Mouse (Mus musculus): ENCODE data around the gene Slc31a1. TPM values are rescaled to one million over a fixed set of nuclear protein-coding genes. Genes with fewer than 3 reads are reported as not detected.
A peak's percentile ranks its signal among the peaks of the same experiment; 100 is the strongest.

Slc31a1 gene
- total RNA-seq, 2 experiments from 2014 or later = 17.3 to 18.7 TPM

GRCm38 (mm10) chr4:62407730-62408582 is 47.4 kb downstream of the Slc31a1 start:
- peak; percentile 65 to 82 for DNase-seq

DNA sequence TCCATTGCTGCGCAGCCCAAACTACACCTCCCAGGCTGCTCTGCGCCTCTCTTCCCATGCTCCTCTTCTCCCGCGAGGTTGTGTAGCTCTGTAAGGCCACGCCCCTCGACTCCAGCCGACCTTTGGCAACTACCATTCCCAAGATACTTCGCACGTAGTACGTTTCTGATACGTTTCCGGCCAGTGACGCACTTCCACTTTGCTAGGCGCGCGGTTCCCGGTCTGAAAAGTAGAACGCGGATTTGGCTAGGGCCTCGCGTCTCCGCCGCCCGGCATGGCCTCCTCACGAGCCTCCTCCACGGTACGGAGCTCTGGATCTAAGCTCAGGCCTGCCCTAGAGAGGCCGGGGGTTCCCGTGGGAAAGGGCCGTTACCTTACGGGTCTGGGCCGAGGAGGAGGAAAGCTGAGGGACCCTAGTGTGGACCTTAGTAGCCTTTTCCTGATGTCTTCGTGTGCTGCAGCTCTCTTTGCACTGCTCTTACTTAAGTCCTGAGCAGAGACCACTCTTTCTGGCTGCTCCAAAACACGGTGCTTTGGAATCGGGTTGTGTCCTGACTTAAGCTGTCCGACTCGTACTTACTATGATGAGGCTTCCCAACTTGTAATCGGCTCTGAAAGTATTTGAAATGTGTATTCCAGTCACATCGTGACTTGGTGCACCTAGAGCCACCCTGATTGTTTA is 48.2 kb downstream of the Slc31a1 start, which contains the start of the genes Cdc26 and Prpf4:
Cdc26 (minus strand) TSS at position 42 of the 682 bp plus-strand sequence.
Prpf4 (plus strand) TSS at position 197 of the 682 bp plus-strand sequence.
- peak; percentile 98 to 99 for DNase-seq

GRCm38 (mm10) chr4:62409615-62410014 is 49.1 kb downstream of the Slc31a1 start:
- DNase-seq = no peak

DNA sequence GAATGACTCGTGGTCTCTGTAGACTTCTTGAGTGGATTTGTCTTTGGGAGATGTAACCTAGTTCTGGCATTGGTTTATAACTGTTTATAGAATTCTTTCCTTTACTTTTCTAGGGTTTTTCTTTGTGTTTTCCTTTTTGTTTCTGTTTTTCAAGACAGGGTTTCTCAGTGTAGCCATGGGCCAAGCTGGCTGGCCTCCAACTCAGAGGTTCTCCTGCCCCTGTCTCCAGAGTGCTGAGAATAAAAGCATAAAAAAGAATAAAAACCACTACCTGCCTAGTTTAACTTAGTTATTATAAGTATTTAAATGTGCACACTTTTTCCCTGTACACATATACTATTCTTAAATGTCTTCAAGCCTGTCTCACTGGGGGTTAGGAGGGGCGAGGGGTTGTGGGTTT is 49.8 kb downstream of the Slc31a1 start:
- DNase-seq = no peak

GRCm38 (mm10) chr4:62411606-62412005 is 51.1 kb downstream of the Slc31a1 start:
- no peak for DNase-seq

- no peak for DNase-seq
These were observed 57.9 kb downstream of the Slc31a1 start for GRCm38 (mm10) chr4:62418448-62418847.

- no peak for DNase-seq
These were observed 58.6 kb downstream of the Slc31a1 start for GRCm38 (mm10) chr4:62419091-62419490.

DNA sequence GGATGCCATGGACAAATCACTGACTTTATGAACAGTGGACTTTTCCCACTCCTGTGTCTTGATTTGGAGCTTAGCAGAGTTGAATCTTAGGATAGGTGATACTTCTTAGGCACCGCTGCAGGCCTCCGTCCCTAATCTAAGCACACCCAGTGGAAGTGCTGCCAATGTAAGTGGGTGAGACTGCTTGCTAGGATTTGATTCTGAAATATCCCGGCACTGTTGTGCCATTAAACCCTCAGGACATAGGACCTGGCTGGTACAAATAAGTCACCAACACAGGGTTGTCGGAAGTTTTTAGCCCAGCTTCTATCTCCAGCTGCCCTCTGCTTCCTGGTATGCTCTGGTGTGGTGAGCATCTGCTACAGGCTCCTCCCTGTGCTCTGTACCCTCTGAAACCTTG is 65.4 kb downstream of the Slc31a1 start:
- DNase-seq = no peak

DNA sequence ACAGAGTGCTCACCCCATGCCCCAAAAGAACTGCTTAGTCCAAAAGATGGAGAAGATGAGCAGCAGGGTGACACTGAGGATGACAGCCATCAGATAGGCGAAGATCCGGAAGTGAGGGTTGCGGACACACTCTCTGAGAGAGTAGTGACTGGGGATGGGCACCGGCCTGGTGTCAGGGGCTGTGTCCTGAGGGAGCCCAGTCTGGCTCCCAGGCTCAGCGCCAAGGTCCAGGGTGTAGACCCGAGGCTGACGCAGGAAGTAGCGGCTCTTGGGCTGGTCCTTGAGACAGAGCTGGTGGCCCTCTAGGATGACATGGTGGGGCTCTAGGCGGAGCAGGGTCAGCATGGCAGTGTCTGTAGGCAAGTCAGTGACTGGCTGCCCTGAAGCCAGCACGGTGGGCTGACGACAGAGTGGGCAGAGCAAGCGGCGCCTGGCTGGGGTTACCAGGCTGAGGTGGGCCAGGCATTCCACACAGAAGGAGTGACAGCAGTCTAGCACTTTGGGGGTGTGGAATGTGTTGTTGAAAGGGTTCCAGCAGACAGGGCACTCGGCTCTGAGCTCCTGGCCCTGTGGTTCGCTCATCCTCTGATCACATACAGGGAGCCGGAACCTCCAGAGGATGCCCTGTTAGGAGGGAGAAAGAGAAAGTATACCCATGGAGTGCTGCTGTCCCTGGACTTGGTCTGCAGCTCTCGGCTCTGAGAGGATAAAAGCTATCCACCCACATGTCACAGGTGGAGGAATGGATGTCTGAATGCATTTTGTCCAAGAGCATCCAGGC is 67.6 kb downstream of the Slc31a1 start:
- no peak for DNase-seq

DNA sequence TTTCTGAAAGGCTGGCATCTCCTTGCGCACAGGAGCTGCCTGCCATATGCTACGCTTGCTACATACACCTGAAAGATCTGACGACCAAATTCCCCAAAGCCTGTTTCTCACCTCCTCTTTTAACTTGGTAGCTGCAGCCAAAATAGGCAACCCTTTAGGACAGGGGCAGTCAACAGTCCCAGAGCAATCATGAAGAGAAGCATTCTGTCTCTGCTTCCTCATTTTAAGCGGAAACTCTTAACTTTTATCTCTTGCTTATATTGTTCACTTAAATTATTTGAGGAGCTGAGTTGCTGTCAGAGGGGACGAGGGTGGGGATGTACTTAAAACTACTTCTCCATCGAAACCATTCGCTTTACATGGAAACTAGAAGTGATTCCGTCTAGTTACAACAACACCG is 69.1 kb downstream of the Slc31a1 start:
- DNase-seq = no peak

DNA sequence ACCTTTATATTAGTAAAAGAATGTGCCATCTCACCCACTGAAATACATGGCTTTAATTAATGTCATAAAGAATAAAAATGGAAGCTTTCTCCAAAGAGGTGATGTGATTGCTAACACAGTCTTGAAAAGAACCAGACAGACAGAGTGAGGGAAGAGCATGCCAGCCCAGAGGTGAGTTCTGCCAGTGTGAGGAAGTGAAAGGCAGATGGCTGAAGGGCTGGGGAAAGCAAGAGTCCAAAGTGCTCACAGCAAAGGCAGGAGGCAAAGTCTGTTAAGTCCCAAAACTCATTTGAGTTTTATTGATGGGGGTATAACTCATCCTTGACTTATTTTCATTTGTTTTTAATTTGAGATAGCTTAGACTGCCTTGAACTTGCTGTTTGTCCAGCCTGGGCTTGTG is 70.2 kb downstream of the Slc31a1 start:
- DNase-seq = no peak

DNA sequence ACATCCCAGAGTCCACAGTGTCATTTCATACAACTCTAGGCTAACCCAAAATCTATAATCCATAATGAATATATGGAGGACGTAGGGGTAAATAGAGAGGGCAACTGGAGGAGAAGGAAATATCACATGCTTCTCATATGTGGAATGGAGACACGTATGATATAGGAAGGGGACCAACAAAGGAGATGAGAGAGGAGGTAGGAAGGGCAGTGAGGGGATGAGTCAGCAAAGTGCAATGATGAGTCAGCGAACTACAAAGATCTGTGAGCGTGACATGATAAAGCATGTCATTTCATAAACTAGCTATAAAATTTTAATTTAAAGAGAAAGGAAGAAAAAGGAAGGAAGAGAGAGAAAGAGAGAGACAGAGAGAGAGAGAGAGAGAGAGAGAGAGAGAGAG is 71.0 kb downstream of the Slc31a1 start:
- DNase-seq = no peak

- no peak for DNase-seq
These were observed 73.7 kb downstream of the Slc31a1 start for GRCm38 (mm10) chr4:62433939-62434870.

- DNase-seq = no peak
These were observed 74.6 kb downstream of the Slc31a1 start, which contains the start of gene Rnf183 for GRCm38 (mm10) chr4:62435081-62435480. TSS of gene Rnf183 (minus strand) at chr4:62435252.

- DNase-seq = no peak
These were observed 76.8 kb downstream of the Slc31a1 start for GRCm38 (mm10) chr4:62437256-62437778.

DNA sequence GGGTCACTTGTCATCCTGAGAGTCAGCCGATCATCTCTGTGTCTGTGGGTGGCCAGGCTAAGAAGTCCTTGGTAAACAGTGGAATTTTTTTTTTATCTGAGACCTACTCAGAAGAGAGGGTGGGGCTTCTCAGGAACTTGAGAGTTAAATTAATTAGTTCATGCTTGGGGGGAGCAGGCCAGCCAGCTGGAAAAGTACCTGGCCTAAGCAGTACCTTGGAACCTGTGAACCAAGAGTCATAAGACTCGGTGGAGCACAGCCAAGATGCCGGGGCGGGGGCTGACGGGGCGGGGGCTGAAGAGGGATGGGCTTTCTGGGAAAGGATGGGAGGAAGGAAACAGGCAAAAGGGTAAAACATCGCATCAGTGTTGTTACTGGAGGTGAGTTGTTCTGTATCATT is 77.3 kb downstream of the Slc31a1 start:
- DNase-seq = no peak

- DNase-seq = no peak
These were observed 79.3 kb downstream of the Slc31a1 start for GRCm38 (mm10) chr4:62439793-62440192.

- no peak for DNase-seq
These were observed 80.0 kb downstream of the Slc31a1 start for GRCm38 (mm10) chr4:62440544-62440943.

- DNase-seq = no peak
These were observed 80.5 kb downstream of the Slc31a1 start for GRCm38 (mm10) chr4:62440986-62441385.
